Mouse (Mus musculus) gastrocnemius, postnatal 25 days (tissue): ENCODE data around the gene Unc79. TPM values are rescaled to one million over a fixed set of nuclear protein-coding genes. Genes with fewer than 3 reads are reported as not detected.

Experiments used
- DNase-seq: peaks from one replicate; pipeline ENCODE4 v3.0.0; 2022
- long read RNA-seq, 2 experiments: library from polyadenylated mRNA; stranded (forward); transcript quantifications; one replicate each; pipeline ENCODE4 v2.0.0; 2021
- total RNA-seq, 2 experiments: library from RNA; stranded (reverse); gene quantifications; 1 replicate in 1 of 2; 2 replicates in 1 of 2; pipeline ENCODE4 v1.2.3; 2021

The Unc79 gene
- total RNA-seq: under 1 TPM; 0.13 to 0.20 TPM
- long read RNA-seq, experiment 1: 0 reads
- long read RNA-seq, experiment 2: 0 reads

DNA sequence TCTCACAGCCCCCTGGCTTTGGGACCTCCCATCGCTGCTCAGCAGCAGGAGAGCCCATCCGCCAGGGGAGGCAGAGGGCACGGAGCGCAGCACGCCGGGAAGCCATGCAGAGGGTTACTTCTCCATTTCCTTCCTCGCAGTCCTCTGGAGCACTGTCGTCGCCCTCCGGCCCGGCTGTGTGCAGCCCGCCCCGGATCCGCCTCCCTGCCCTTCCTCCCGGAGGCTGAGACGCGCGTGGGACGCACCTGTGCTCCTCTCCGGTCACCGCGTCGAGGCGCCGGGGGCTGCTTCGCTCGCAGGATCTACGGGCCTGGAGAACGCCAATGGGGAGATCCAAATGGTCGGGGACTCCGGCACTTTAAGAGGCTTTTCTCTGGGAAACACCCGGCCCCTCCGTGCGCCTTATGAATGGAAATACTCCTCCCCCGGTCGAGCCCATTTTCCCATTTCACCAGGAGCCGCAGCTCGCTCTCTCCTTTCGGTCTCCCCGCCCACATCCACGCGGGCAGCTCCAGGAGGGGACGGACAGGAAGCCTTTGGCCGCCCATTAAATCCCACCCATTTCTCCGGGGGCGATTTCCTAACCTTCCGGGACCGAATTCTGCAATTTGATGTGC is at the start of gene Unc79:
Gene Unc79 (plus strand): TSS at position 82 of the 617 bp plus-strand sequence.
- DNase-seq: no peak

DNA sequence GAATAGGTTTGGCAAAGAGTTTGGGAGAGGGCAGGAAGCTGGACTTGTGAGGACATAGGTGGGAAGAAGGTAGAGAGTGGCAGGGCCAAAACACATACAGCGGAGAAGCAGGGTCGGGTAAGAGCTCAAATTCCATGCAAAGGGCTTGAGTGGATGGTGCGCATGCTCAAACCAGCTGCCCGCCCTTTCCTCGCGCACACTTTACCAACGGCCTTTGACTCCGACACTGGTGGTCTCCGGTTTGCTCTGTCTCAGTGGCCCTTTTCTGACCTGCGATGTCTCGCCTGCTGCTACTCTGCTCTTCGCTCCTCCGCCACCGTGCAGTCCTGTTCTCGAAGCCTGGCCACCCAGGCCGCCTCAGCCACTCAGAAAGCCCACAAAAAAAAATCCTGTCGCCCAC is 49.6 kb upstream of the Unc79 start, which contains the start of gene Cox8c:
Gene Cox8c (plus strand): TSS at position 226 of the 400 bp plus-strand sequence.
- no peak for DNase-seq

GRCm38 (mm10) chr12:102908191-102908590 is 40.5 kb upstream of the Unc79 start:
- DNase-seq: no peak

- DNase-seq: no peak
These were observed 32.6 kb upstream of the Unc79 start for GRCm38 (mm10) chr12:102916073-102916472.

DNA sequence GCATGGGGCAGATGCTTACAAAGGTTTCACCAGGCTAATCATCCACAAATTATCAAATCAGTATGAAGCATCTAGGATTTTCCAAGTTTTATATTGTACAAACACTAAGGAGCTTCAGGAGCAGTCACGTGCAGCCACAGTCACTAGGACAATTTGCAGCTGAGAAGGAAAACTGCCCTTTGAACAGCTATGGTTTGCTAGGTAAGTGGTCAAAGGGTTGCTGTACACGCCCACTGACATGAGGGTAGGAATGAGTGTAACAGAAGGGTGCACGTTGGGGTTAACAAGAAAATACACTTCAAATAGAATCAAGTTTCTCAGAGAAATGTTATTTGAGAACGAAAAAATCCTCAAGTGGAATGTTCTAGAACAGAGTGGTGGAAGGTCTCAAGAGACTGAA is 18.9 kb upstream of the Unc79 start:
- DNase-seq: no peak

DNA sequence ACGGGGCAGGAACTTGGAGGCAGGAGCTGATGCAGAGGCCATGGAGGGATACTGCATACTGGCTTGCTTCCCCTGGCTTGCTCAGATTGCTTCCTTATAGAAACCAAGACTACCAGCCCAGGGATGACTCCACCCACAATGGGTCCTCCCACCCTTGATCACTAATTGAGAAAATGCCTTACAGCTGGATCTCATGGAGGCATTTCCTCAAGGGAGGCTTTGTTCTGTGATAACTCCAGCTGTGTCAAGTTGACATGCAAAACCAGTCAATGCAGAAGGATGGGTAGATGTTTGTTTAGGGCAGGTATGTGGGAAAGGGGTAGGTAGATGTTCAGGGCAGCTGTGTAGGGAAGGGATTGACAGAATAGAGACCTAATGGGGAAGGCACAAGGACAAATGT is 18.3 kb upstream of the Unc79 start:
- DNase-seq: no peak

DNA sequence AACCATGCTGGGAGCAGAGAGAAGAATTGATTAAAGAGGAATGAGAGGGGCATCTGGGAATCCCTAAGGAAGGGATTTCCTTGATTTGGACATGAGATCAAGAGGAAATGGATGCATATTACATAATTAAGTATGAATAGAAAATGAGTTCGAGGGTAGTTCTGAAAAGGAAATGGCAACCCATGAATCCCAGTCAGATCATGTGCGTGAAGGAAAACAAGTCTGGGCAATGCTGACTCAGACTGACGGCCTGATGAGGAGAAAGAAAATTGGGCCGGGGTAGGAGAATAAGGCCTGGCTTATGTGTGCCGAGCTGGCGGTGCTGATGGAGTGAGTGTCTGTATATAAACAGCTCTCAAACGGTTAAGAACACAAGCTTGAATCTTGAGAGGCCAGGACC is 17.9 kb upstream of the Unc79 start:
- no peak for DNase-seq

DNA sequence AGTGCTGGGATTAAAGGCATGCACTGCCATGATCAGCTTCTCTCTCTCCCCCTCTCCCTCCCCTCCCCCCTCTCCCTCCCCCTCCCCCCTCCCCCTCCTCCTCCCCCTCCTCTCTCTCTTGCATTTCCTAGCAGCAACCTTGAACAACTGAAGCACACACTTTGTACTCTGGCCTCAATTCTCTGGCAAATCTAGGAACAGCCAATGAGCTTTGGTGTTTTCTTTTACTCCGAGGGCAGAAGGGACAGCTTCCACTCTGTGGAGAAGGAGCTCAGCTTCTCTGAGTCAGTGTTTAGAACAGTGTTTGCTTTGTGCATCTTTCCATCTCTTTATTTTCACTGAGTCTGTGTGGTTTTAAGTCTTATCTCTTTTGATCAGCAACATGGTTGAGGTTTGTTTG is 12.8 kb upstream of the Unc79 start:
- DNase-seq: no peak

DNA sequence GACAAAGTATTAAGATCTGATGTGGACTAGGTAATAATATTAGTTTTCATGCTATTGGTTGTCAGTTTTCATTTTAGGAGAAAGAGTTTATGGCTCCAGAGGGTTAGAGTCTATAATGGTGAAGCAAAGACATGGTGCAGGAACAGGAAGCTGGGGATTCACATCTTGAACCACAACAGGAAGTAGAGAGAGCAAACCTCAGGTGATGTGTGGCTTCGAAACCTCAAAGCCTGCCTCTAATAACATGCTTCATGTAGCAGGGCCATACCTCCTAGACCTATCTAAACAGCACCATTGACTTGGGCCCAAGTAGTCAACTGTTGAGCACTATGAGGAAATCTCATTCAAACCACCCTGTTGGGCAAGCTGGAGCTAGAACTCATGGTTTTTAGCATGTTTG is 3.1 kb upstream of the Unc79 start:
- no peak for DNase-seq

DNA sequence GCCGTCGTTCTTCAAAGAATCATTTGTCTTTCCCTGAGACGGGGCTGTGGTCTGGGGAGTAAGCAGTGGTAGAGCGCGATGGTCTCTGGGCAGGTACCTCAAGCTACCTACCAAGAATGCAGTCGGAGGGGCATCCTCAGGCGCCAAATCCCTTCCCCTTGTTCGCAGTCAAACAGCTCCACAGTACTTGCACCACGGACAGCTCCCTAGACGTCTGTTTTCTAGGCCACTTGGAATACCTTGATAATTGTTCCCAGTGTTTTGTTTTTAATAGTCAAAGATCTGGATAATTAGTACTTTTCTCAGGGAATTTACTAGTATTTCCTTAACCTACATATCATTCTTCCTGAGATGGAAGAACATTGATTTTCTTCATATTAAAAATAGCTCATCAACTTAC is 833 bp upstream of the Unc79 start:
- DNase-seq: no peak

- no peak for DNase-seq
These were observed 943 bp downstream of the Unc79 start for GRCm38 (mm10) chr12:102949395-102950208.

DNA sequence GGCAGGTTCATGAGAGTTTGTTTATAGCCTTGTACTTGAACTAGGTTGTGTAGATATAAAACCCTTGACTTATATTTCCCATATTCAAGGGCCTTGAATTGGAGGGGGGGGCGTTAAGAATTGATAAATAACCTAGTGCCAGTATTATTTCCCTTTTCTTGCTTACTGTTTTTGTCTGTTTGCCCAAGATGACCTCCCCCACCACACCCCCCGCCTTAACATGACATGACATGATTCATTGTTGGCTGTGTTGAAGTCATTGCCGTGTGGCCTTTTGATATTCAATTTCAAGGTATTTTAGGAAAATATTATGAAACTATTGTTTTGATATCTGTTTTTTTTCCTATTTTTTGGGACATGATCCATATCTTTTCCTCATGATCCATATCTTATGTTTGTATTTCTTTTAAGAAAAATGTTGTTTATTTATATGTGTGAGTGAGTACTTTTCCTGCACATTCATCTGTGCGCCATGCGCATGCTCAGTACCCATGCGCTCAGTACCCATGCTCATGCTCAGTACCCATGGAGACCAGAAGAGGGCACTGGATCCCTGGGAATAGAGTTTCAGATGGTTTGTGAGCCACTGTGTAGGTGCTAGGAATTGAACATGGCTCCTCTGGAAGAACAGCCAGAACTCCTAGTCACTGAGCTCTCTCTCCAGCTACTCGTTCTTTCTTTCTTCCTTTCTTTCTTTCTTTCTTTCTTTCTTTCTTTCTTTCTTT is 11.6 kb downstream of the Unc79 start:
- DNase-seq: no peak

DNA sequence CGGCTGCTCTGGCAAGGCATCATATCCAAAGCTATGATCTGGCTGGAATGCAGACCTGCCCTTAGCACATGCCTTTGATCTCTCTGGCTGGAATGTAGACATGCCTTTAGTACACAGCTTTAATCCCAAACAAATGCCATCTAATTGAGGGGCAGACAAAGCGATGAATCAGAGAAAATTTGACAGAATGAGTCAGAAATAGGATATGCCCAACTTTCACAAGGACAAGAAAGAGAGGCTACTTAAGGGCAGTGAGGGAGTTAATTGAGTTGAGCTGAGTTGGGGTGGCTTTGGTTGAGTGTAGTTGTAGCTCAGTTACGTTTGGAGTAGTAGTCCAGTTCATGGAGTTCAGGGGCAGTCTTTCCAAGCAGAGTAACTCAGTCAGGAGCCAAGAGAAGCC is 12.4 kb downstream of the Unc79 start:
- DNase-seq: no peak

DNA sequence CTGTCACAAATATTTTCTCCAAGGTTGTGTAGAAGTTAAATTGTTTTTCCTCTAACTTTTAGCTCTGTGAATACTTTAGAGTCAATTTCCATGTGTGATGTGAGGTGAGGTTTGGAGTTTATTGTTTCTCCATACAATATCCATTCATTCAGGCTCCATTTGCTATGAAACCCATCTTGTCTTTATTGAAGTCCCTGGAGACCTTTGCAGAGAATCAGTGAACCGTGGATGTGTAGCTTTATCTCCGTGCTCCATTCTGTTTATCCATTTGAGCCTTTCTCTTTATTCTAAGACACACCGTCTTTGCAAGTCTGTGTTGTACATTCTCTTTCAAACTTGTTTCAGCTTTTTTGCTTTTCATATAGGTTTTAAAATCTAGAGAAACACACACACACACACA is 15.8 kb downstream of the Unc79 start:
- DNase-seq: no peak

DNA sequence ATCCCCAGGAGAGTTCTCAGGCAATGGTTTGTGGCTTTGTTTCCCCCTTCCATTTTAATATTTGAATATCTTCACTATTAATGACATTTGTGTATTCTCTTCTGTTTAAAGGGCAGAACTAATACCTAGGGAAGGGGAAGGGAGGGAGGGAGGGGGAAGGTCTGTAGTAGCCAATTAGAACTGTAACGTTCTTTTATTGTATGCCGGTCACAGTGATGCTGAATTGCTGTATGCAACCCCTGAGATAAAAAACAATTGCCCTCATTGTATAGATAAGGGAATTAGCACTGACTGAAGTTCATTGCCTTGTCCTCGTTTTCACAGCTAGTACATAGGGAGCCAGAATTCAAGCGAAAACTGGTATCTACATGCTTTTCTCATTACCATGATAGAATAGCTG is 31.9 kb downstream of the Unc79 start:
- no peak for DNase-seq

GRCm38 (mm10) chr12:102981543-102981942 is 32.9 kb downstream of the Unc79 start:
- DNase-seq: no peak

DNA sequence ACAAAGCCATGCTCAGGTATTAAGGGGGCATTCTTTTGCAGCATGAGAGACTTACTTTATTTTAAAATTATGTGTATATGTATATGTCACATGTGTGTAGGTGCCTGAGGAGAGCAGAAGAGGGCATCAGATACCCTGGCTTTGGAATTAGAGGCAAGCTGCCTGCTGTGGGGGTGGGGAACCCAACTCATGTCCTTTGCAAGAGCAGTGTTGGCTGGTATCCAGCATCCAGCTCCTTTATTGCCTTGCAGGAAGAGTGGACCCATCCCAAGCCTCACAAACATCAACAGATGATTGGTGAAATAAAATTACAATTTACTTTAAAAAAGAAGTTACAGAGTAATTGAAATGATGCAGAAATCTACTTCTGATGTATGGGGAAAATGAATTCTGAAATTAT is 36.7 kb downstream of the Unc79 start:
- DNase-seq: no peak

- no peak for DNase-seq
These were observed 39.1 kb downstream of the Unc79 start for GRCm38 (mm10) chr12:102987736-102988135.

- no peak for DNase-seq
These were observed 59.8 kb downstream of the Unc79 start for GRCm38 (mm10) chr12:103008491-103008890.

DNA sequence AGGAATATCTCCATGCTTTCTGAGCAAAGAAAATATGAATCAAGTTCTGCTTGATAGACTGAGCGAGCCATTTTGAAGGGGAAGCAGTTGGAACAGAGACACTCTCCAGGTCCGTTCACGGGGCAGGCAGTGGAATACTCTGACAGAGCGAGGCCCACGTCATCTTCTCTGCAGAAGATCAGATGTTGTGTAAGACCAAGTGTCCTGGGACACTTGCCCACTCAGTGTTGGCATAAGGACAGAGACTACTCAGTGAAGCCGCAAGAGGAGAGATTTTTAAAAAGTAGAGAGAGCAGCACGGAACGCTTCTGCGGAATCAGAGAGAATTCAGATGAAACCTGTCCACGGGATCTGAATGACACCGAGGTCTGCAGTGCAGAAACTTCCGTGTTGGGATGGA is 69.5 kb downstream of the Unc79 start:
- DNase-seq: peak; percentile 10

DNA sequence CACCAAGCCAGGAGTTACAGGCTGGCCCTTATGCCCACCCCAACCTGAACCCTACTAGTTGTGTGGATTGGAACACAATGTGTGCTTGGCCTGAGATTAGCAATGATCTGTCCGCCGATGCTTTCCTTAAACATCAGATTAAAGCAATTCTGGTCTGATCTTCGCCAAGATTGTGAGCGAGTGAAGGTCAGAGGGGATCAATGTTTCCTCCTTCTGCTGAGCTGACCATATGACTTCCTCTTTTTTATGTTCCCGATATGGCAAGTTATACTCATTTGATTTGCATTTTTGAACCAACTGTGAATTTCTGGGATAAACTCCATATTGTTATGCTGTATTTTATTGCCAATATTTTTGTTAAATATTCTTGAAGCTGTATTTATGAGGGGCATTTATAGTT is 88.0 kb downstream of the Unc79 start:
- no peak for DNase-seq

DNA sequence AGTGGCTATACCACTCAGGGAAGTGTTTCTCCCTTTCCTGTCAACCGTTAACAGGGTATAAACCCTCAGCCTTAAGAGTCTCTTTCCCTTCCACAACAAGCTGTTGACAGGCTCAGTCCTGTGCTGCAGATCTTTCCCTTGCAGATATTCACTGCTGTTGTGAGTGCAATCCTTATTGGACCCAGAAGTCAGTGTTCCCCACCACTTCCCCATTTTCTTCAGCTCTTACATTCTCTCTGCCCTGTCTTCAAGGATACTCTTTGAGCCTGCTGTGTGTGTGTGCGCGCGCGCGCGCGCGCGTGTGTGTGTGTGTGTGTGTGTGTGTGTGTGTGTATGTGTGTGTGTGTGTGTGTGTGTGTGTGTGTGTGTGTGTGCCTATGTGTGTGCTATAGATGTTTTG is 90.7 kb downstream of the Unc79 start:
- DNase-seq: no peak

DNA sequence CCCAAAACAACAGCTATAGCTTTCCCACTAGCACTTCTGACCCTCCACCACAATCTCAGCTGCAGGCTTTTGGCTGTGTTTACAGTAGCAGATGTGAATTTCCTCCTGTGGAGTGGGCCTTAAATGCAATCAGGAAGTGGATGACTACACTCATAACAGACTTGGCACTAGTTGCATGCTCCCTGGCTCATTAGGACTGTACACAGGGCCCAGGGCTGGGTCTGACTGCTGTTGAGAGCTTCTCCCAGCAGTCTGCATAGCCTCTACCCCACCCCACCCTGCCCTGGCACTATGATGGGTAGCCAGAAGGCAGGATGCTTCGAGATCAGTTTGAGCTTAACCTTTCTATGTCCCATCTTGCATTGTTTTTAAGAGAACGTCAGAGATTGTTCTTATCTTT is 91.5 kb downstream of the Unc79 start:
- DNase-seq: no peak
